Mouse (Mus musculus) stomach, embryonic 14.5 days (tissue): ENCODE data around the gene Mat1a. TPM values are rescaled to one million over a fixed set of nuclear protein-coding genes. Genes with fewer than 3 reads are reported as not detected.

Source experiments
- ATAC-seq: fragments of 200-750 bp; cut with Nextera tagmentation; 2 replicates; pipeline ENCODE4 v1.8.0; 2017; ENCODE audit warnings: low read depth, moderate TSS enrichment; ENCODE audit not compliant: insufficient number of reproducible peaks, insufficient read depth, low FRiP score
- H3K27ac ChIP-seq: fragments of 300-500 bp; sonication (generic); 2 replicates; pipeline ENCODE4 v1.5.1; 2014; ENCODE audit warnings: mild to moderate bottlenecking, low read length, moderate library complexity, mixed read lengths
- H3K27me3 ChIP-seq: fragments of 300-500 bp; sonication (generic); 2 replicates; pipeline ENCODE4 v1.6.1; 2014; ENCODE audit warnings: low read length, control low read depth, mixed read lengths; ENCODE audit not compliant: control insufficient read depth, insufficient read depth
- H3K36me3 ChIP-seq: fragments of 300-500 bp; sonication (generic); 2 replicates; pipeline ENCODE4 v1.6.1; 2014; ENCODE audit warnings: mild to moderate bottlenecking, control low read depth, low read length, moderate library complexity, mixed read lengths; ENCODE audit not compliant: control insufficient read depth, insufficient read depth
- H3K4me1 ChIP-seq: fragments of 300-500 bp; sonication (generic); 2 replicates; pipeline ENCODE4 v1.6.1; 2014; ENCODE audit warnings: low read length, control low read depth, mixed read lengths; ENCODE audit not compliant: control insufficient read depth, insufficient read depth
- H3K4me2 ChIP-seq: fragments of 300-500 bp; sonication (generic); replicated peaks from 2 replicates; pipeline ENCODE4 v1.6.1; 2014; ENCODE audit warnings: low read depth, low read length, control low read depth
- H3K4me3 ChIP-seq: fragments of 300-500 bp; sonication (generic); 2 replicates; pipeline ENCODE4 v1.5.1; 2014; ENCODE audit warnings: low read depth, low read length, control low read depth
- H3K9ac ChIP-seq: fragments of 300-500 bp; sonication (generic); replicated peaks from 2 replicates; pipeline ENCODE4 v1.6.1; 2014; ENCODE audit warnings: low read depth, mild to moderate bottlenecking, control low read depth, low read length, moderate library complexity, mixed read lengths
- H3K9me3 ChIP-seq: fragments of 300-500 bp; sonication (generic); 2 replicates; pipeline ENCODE4 v1.6.1; 2016; ENCODE audit warnings: low read depth, low read length, control low read depth; ENCODE audit not compliant: control insufficient read depth
- WGBS: fragments of 180-500 bp; shearing (Covaris S2); extraction: QIAGEN DNeasy Blood & Tissue Kit; methylation state at CpG from one replicate; pipeline ENCODE4 v1.1.7; 2014; 5-methylcytosine and 5-hydroxymethylcytosine counted together
- polyA plus RNA-seq: library from polyadenylated mRNA; unstranded; fragments of >200 nt; fragmentation: Nextera tagmentation; extraction: Ambion mirVana; gene quantifications from 2 replicates; pipeline ENCODE4 v1.2.1, GENCODE M21; 2014

Mat1a gene
- polyA plus RNA-seq, 1 experiment from 2014 or later, result not detected

GRCm38 (mm10) chr14:41087509-41087908 is 17.3 kb upstream of the Mat1a start:
- no peaks in the 10 kb centered on the region for H3K27me3 ChIP-seq
- WGBS, result 79% methylated on average over 1 of the region's 1 CpGs
- no peak overlapping the region for H3K4me2 ChIP-seq
- no peak overlapping the region for H3K4me3 ChIP-seq
- no peak overlapping the region for H3K9ac ChIP-seq
- no peak overlapping the region for H3K27ac ChIP-seq
- no peaks in the 10 kb centered on the region for H3K9me3 ChIP-seq
- H3K4me1 ChIP-seq, result no peaks in the 10 kb centered on the region
- no peaks in the 10 kb centered on the region for H3K36me3 ChIP-seq
- no peak for ATAC-seq

DNA sequence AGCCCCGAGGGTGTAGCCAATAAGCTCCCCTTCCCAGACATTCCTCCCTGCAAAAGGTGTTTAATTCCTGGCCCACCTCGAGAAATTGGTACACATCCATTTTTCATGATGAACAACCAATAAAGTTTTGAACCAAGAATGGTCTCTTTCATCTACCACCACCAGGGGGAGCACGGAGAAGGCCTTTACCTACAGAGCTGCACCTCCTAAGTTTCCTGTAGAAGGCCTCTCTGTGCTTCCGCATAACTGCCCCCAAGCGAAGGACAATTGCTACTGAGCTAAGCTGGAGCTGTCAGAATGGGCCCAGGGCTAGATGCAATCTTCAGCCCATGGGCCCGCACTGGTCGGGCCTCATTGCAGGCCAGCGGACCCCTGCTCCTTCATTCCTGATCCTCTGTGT is 14.1 kb upstream of the Mat1a start:
- WGBS, result 52% methylated on average over 8 of the region's 8 CpGs
- no peaks in the 10 kb centered on the region for H3K27me3 ChIP-seq
- H3K36me3 ChIP-seq, result no peaks in the 10 kb centered on the region
- H3K9ac ChIP-seq, result no peak overlapping the region
- H3K4me1 ChIP-seq, result no peaks in the 10 kb centered on the region
- no peaks in the 10 kb centered on the region for H3K9me3 ChIP-seq
- no peak for ATAC-seq
- H3K4me2 ChIP-seq, result no peak overlapping the region
- H3K4me3 ChIP-seq, result no peak overlapping the region
- no peak overlapping the region for H3K27ac ChIP-seq

- Histone ChIP-seq H3K4me2 (no peak overlapping the region), H3K9ac (no peak overlapping the region), H3K36me3 (no peaks in the 10 kb centered on the region), H3K9me3 (no peaks in the 10 kb centered on the region), H3K27ac (no peak overlapping the region), H3K27me3 (no peaks in the 10 kb centered on the region), H3K4me3 (no peak overlapping the region), H3K4me1 (no peaks in the 10 kb centered on the region)
- ATAC-seq, result no peak
- 44% methylated on average over 1 of the region's 1 CpGs for WGBS
These were observed 10.7 kb upstream of the Mat1a start for GRCm38 (mm10) chr14:41094114-41094513.

DNA sequence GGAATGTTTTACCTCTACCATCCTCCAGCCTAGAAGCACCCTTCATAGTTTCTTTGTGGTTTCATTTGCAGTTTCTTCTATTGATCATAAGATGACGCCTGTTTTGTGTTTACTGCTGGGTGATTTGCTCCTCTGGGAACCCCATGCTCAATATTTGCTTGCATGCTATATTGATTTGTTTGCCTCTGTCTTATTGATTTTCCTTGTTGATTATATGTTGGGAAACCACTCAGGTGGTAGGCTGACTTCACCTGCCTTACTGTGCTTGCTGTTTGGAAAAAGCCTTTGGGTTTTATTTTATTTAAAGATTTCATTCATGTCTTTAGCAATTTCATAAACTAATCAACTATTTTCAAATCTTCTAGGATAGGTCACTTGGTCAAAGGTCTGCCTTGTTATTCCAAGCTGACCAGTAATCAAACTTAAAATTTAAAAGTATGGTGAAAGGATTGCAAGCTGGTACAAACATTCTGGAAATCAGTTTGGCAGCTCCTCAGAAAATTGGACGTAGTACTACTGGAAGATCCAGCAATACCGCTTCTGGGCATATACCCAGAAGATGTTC is 8.5 kb upstream of the Mat1a start:
- ATAC-seq, result no peak
- Histone ChIP-seq H3K9me3 (no peaks in the 10 kb centered on the region), H3K27ac (no peak overlapping the region), H3K4me1 (no peaks in the 10 kb centered on the region), H3K27me3 (no peaks in the 10 kb centered on the region), H3K36me3 (no peaks in the 10 kb centered on the region), H3K4me3 (no peak overlapping the region), H3K9ac (no peak overlapping the region), H3K4me2 (no peak overlapping the region)
- 79% methylated on average over 3 of the region's 3 CpGs for WGBS

DNA sequence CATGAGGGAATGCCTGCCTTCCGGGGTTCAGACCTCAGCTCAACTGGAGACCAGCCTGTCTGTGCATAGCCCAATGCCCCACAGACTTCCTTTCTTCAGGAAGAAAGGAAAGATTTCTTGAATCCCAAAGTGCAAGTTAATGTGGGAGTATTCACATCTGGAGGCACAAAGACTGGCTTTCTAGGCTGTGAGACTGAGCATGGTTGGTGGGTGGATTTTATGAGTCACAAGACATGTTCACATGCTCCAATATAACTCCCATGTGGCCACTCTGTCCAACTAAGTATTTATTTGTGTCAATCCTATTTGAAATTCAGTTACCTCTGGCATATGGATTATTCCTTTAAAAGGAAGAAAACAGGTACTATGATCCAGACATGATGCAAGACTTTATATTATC is 6.1 kb upstream of the Mat1a start:
- no peak overlapping the region for H3K9ac ChIP-seq
- no peaks in the 10 kb centered on the region for H3K36me3 ChIP-seq
- H3K27me3 ChIP-seq, result no peaks in the 10 kb centered on the region
- H3K4me3 ChIP-seq, result no peak overlapping the region
- no peaks in the 10 kb centered on the region for H3K4me1 ChIP-seq
- no peak for ATAC-seq
- no peaks in the 10 kb centered on the region for H3K9me3 ChIP-seq
- no peak overlapping the region for H3K27ac ChIP-seq
- WGBS, result 88% methylated on average over 1 of the region's 1 CpGs
- no peak overlapping the region for H3K4me2 ChIP-seq

- Histone ChIP-seq H3K9me3 (no peaks in the 10 kb centered on the region), H3K27ac (no peak overlapping the region), H3K4me1 (no peaks in the 10 kb centered on the region), H3K36me3 (no peaks in the 10 kb centered on the region), H3K27me3 (no peaks in the 10 kb centered on the region), H3K4me2 (no peak overlapping the region), H3K4me3 (no peak overlapping the region), H3K9ac (no peak overlapping the region)
- 61% methylated on average over 3 of the region's 3 CpGs for WGBS
- ATAC-seq, result no peak
These were observed 4.1 kb upstream of the Mat1a start for GRCm38 (mm10) chr14:41100712-41101111.

GRCm38 (mm10) chr14:41101242-41101641 is 3.6 kb upstream of the Mat1a start:
- Histone ChIP-seq H3K9ac (no peak overlapping the region), H3K36me3 (no peaks in the 10 kb centered on the region), H3K27me3 (no peaks in the 10 kb centered on the region), H3K4me3 (no peak overlapping the region), H3K27ac (no peak overlapping the region), H3K4me2 (no peak overlapping the region), H3K9me3 (no peaks in the 10 kb centered on the region), H3K4me1 (no peaks in the 10 kb centered on the region)
- WGBS, result 75% methylated on average over 5 of the region's 5 CpGs
- no peak for ATAC-seq

DNA sequence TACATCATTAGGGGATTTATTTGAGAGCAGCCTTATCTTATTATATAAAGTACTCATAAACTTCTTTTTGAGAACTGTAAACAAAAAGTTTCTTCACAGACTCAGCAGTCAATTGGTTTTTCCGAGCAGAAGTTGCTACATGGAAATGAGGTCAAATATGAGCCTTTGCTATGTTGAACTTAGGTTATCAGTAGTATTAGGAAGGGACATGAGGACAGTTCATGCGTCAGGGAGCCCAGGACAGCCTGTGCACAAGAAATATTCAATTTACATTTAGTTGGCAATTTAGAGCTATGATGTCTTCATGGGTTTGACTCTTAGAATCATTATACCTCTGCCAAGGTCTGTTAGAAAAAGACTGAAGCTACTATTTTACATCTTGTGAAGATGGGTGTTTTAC is 2.6 kb upstream of the Mat1a start:
- H3K4me2 ChIP-seq, result no peak overlapping the region

DNA sequence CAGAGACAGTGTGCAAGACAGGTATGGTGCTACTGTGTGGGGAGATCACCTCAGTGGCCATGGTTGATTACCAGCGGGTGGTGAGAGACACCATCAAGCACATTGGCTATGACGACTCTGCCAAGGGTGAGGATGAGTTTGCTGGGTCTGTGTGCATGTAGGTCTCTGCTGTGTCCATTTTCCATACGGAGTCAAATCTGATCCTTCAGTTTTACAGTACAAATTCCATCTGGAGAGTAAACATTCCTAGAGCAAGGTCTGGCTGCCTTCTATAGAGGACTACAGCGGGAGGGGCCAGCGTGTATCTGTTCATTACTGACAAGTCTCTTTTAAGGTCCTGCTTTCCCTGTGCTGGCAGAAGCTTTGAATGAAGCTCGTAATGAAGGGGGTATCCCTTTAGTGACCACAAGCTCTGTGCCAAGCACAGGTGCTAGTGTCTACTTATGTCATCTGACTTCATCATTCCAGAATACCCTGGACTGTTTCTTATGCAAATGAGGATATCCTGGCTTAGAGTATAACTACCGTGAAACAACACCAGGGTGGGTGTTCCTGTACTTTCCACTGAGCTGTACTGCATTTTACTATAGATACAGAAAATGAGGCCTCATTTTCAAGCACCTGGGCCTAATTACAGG is 6.3 kb downstream of the Mat1a start:
- Histone ChIP-seq H3K4me1 (no peaks in the 10 kb centered on the region), H3K4me3 (no peak overlapping the region), H3K9me3 (no peaks in the 10 kb centered on the region), H3K27me3 (no peaks in the 10 kb centered on the region), H3K36me3 (no peaks in the 10 kb centered on the region), H3K9ac (no peak overlapping the region), H3K4me2 (no peak overlapping the region), H3K27ac (no peak overlapping the region)
- WGBS, result 86% methylated on average over 7 of the region's 7 CpGs
- ATAC-seq, result no peak

More for the DNA sequence above, 2.6 kb upstream of the Mat1a start:
- Histone ChIP-seq H3K36me3 (no peaks in the 10 kb centered on the region), H3K27me3 (no peaks in the 10 kb centered on the region), H3K27ac (no peak overlapping the region), H3K4me1 (no peaks in the 10 kb centered on the region), H3K9me3 (no peaks in the 10 kb centered on the region), H3K9ac (no peak overlapping the region), H3K4me3 (no peak overlapping the region)
- 53% methylated on average over 2 of the region's 2 CpGs for WGBS
- no peak for ATAC-seq
